Mouse (Mus musculus): ENCODE results near the gene Polr1e. TPM values are rescaled to one million over a fixed set of nuclear protein-coding genes. Genes with fewer than 3 reads are reported as not detected.
"Not testable (repeated sequence)": the region's sequence is repeated elsewhere in the genome, so short reads cannot be mapped to it uniquely, and the experiment has no call there.

Polr1e gene
- polyA plus RNA-seq, 1 experiment from 2014 or later = 38.6 TPM

GRCm38 (mm10) chr4:45037455-45038410 lies 19.4 kb downstream of the Polr1e start:
- Histone ChIP-seq H3K4me2 (replicated peaks) (no peak overlapping the region), H3K36me3 (peaks cover 69% of the 10 kb centered on the region), H3K4me3 (no peak overlapping the region)

GRCm38 (mm10) chr4:45038879-45039278 lies 20.5 kb downstream of the Polr1e start:
- not testable (repeated sequence) for ATAC-seq (ENCODE audit: low FRiP score); H3K4me3 ChIP-seq; H3K4me2 ChIP-seq (replicated peaks); H3K27me3 ChIP-seq; H3K9ac ChIP-seq; H3K4me1 ChIP-seq; H3K9me3 ChIP-seq (replicated peaks); H3K27ac ChIP-seq
- peaks cover 69% of the 10 kb centered on the region for H3K36me3 ChIP-seq
- 56% methylated on average over 8 of the region's 8 CpGs for WGBS

More at GRCm38 (mm10) chr4:45037455-45038410, 19.4 kb downstream of the Polr1e start:
- Histone ChIP-seq H3K27ac (no peak overlapping the region), H3K27me3 (no peaks in the 10 kb centered on the region), H3K9me3 (replicated peaks) (no peaks in the 10 kb centered on the region), H3K4me1 (no peaks in the 10 kb centered on the region), H3K9ac (no peak overlapping the region)
- WGBS = 94% methylated on average over 13 of the region's 13 CpGs
- ATAC-seq (ENCODE audit: low FRiP score) = no peak

- H3K4me2 ChIP-seq (replicated peaks); H3K27me3 ChIP-seq; H3K27ac ChIP-seq; ATAC-seq (ENCODE audit: low FRiP score); H3K9ac ChIP-seq; H3K4me3 ChIP-seq; H3K9me3 ChIP-seq (replicated peaks); H3K4me1 ChIP-seq: not testable (repeated sequence)
- WGBS = 92% methylated on average over 7 of the region's 7 CpGs
- H3K36me3 ChIP-seq = peaks cover 70% of the 10 kb centered on the region
Measured at GRCm38 (mm10) chr4:45039546-45039945, 21.2 kb downstream of the Polr1e start.

- peaks cover 70% of the 10 kb centered on the region for H3K36me3 ChIP-seq
Measured at GRCm38 (mm10) chr4:45040795-45041194, 22.4 kb downstream of the Polr1e start.

GRCm38 (mm10) chr4:45046679-45047078 lies 28.3 kb downstream of the Polr1e start:
- Histone ChIP-seq H3K9ac (no peak overlapping the region), H3K9me3 (replicated peaks) (no peaks in the 10 kb centered on the region), H3K27me3 (no peaks in the 10 kb centered on the region), H3K27ac (no peak overlapping the region), H3K36me3 (peaks cover 61% of the 10 kb centered on the region), H3K4me3 (no peak overlapping the region), H3K4me1 (no peaks in the 10 kb centered on the region), H3K4me2 (replicated peaks) (no peak overlapping the region)
- ATAC-seq (ENCODE audit: low FRiP score) = no peak
- WGBS = 97% methylated on average over 5 of the region's 5 CpGs

More at GRCm38 (mm10) chr4:45040795-45041194, 22.4 kb downstream of the Polr1e start:
- 83% methylated on average over 7 of the region's 7 CpGs for WGBS
- Histone ChIP-seq H3K27me3 (no peaks in the 10 kb centered on the region), H3K4me1 (no peaks in the 10 kb centered on the region), H3K4me2 (replicated peaks) (no peak overlapping the region), H3K4me3 (no peak overlapping the region), H3K9me3 (replicated peaks) (no peaks in the 10 kb centered on the region), H3K27ac (no peak overlapping the region), H3K9ac (no peak overlapping the region)
- no peak for ATAC-seq (ENCODE audit: low FRiP score)

- 87% methylated on average over 9 of the region's 9 CpGs for WGBS
- ATAC-seq (ENCODE audit: low FRiP score) = no peak
- no peaks in the 10 kb centered on the region for H3K4me1 ChIP-seq
- no peak overlapping the region for H3K9ac ChIP-seq
- H3K27me3 ChIP-seq = no peaks in the 10 kb centered on the region
- H3K27ac ChIP-seq = no peak overlapping the region
- H3K4me2 ChIP-seq (replicated peaks) = no peak overlapping the region
- no peaks in the 10 kb centered on the region for H3K9me3 ChIP-seq (replicated peaks)
- H3K36me3 ChIP-seq = peaks cover 57% of the 10 kb centered on the region
- H3K4me3 ChIP-seq = no peak overlapping the region
Measured at GRCm38 (mm10) chr4:45047286-45047887, 29.0 kb downstream of the Polr1e start.

- no peaks in the 10 kb centered on the region for H3K27me3 ChIP-seq
- H3K27ac ChIP-seq = no peak overlapping the region
- H3K9ac ChIP-seq = no peak overlapping the region
- H3K4me3 ChIP-seq = no peak overlapping the region
- peaks cover 55% of the 10 kb centered on the region for H3K36me3 ChIP-seq
- no peak for ATAC-seq (ENCODE audit: low FRiP score)
- H3K4me1 ChIP-seq = no peaks in the 10 kb centered on the region
- H3K9me3 ChIP-seq (replicated peaks) = no peaks in the 10 kb centered on the region
- 82% methylated on average over 9 of the region's 9 CpGs for WGBS
- H3K4me2 ChIP-seq (replicated peaks) = no peak overlapping the region
Measured at GRCm38 (mm10) chr4:45047956-45048355, 29.6 kb downstream of the Polr1e start.

GRCm38 (mm10) chr4:45054862-45055261 lies 36.5 kb downstream of the Polr1e start:
- Histone ChIP-seq H3K4me1 (no peaks in the 10 kb centered on the region), H3K27ac (no peak overlapping the region), H3K4me3 (no peak overlapping the region), H3K9me3 (replicated peaks) (no peaks in the 10 kb centered on the region), H3K36me3 (peaks cover 42% of the 10 kb centered on the region), H3K27me3 (no peaks in the 10 kb centered on the region), H3K4me2 (replicated peaks) (no peak overlapping the region), H3K9ac (no peak overlapping the region)
- ATAC-seq (ENCODE audit: low FRiP score) = no peak
- 47% methylated on average over 3 of the region's 3 CpGs for WGBS

- WGBS = 85% methylated on average over 8 of the region's 8 CpGs
- H3K9ac ChIP-seq = no peak overlapping the region
- no peak overlapping the region for H3K4me2 ChIP-seq (replicated peaks)
- ATAC-seq (ENCODE audit: low FRiP score) = no peak
- no peak overlapping the region for H3K4me3 ChIP-seq
- H3K9me3 ChIP-seq (replicated peaks) = no peaks in the 10 kb centered on the region
- peaks cover 45% of the 10 kb centered on the region for H3K36me3 ChIP-seq
- no peaks in the 10 kb centered on the region for H3K27me3 ChIP-seq
- H3K4me1 ChIP-seq = no peaks in the 10 kb centered on the region
- no peak overlapping the region for H3K27ac ChIP-seq
Measured at GRCm38 (mm10) chr4:45055451-45055850, 37.1 kb downstream of the Polr1e start.

- not testable (repeated sequence) for H3K27ac ChIP-seq; H3K4me3 ChIP-seq; ATAC-seq (ENCODE audit: low FRiP score); H3K4me1 ChIP-seq; H3K4me2 ChIP-seq (replicated peaks); H3K27me3 ChIP-seq; H3K9me3 ChIP-seq (replicated peaks); H3K9ac ChIP-seq
- H3K36me3 ChIP-seq = peaks cover 24% of the 10 kb centered on the region
- WGBS = 90% methylated on average over 1 of the region's 1 CpGs
Measured at GRCm38 (mm10) chr4:45063836-45064235, 45.5 kb downstream of the Polr1e start.

- H3K4me1 ChIP-seq = 0 out of 2 replicates have a peak, but pooled peaks cover 3% of the 10 kb centered on the region
- H3K27me3 ChIP-seq = no peaks in the 10 kb centered on the region
- H3K4me2 ChIP-seq (replicated peaks) = no peak overlapping the region
- no peaks in the 10 kb centered on the region for H3K9me3 ChIP-seq (replicated peaks)
- H3K36me3 ChIP-seq = peaks cover 22% of the 10 kb centered on the region
- no peak overlapping the region for H3K9ac ChIP-seq
- H3K27ac ChIP-seq = no peak overlapping the region
- no peak overlapping the region for H3K4me3 ChIP-seq
- WGBS = 83% methylated on average over 2 of the region's 2 CpGs
- no peak for ATAC-seq (ENCODE audit: low FRiP score)
Measured at GRCm38 (mm10) chr4:45064577-45064976, 46.2 kb downstream of the Polr1e start.

- no peak overlapping the region for H3K27ac ChIP-seq
- no peak overlapping the region for H3K4me3 ChIP-seq
- H3K9ac ChIP-seq = no peak overlapping the region
- H3K27me3 ChIP-seq = no peaks in the 10 kb centered on the region
- no peak for ATAC-seq (ENCODE audit: low FRiP score)
- H3K9me3 ChIP-seq (replicated peaks) = no peaks in the 10 kb centered on the region
- H3K4me2 ChIP-seq (replicated peaks) = no peak overlapping the region
- WGBS = 59% methylated on average over 2 of the region's 2 CpGs
- peaks cover 11% of the 10 kb centered on the region for H3K36me3 ChIP-seq
- peaks cover 6% of the 10 kb centered on the region for H3K4me1 ChIP-seq
Measured at GRCm38 (mm10) chr4:45066036-45066730, 47.8 kb downstream of the Polr1e start.
